Mouse (Mus musculus): Measurements from ENCODE around the gene Mctp2. TPM values are rescaled to one million over a fixed set of nuclear protein-coding genes. Genes with fewer than 3 reads are reported as not detected.

Gene Mctp2
- polyA plus RNA-seq, 1 experiment = 0.64 TPM

DNA sequence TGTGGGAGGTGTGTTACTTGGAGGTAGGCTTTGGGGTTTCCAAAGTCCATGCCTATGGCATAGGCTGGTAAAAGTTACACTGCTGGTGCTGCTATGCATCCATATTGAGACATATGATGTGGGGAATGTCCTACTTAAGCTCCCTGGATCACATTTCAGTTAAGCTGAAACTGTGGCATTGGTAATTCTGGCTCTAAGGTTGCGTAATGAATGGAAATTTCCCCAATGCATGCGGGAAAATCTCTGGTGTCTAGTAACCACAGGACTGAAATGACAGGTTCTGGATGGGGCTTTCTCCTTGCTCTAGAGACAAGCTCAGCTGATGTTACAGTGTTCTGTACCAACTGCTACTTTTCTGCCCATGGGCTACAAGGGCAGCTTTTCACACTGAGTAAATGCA is 240.1 kb downstream of the Mctp2 start:
- no peak overlapping the region for H3K27ac ChIP-seq (ENCODE audit: insufficient read depth, low read length)
- WGBS = 91% methylated on average over 2 of the region's 2 CpGs
- TF ChIP-seq POLR2A (IDR thresholded peaks at IDR 0.05; ENCODE audit: borderline replicate concordance, insufficient read depth, low read length) = no peak
- TF ChIP-seq CTCF (IDR thresholded peaks at IDR 0.05; ENCODE audit: borderline replicate concordance, insufficient read depth, low read depth, low read length) = no peak

DNA sequence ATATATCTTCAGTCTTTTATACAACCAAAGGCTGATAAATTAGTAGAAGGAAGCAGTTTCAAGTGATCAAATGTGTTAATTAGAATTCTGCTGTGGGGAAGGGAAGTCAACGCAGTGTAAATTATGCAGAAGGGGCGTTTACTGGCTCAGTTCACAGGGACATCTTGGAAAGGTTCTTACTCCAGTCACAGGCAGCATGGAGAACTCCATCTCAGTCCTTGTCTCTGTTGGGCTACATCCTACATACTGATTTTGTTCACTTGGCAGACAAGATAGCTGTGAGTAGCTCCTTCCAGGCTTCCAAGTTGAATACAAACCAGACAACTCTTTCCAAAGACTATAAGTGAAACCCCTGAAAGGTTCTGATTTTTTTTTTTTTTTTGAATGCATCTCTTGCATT is 254.6 kb downstream of the Mctp2 start:
- no peak for DNase-seq
- Histone ChIP-seq H3K4me3 (replicated peaks; ENCODE audit: insufficient read depth, low read depth, low read length) (no peak overlapping the region), H3K27me3 (ENCODE audit: control insufficient read depth, insufficient read depth, low read length) (no peaks in the 10 kb centered on the region), H3K4me1 (ENCODE audit: control insufficient read depth, insufficient read depth, low read length) (no peaks in the 10 kb centered on the region), H3K27ac (ENCODE audit: insufficient read depth, low read length) (no peak overlapping the region)
- 27% methylated on average over 2 of the region's 2 CpGs for WGBS
- no peak for TF ChIP-seq CTCF (IDR thresholded peaks at IDR 0.05; ENCODE audit: borderline replicate concordance, insufficient read depth, low read depth, low read length)
- TF ChIP-seq POLR2A (IDR thresholded peaks at IDR 0.05; ENCODE audit: borderline replicate concordance, insufficient read depth, low read length) = no peak

More for the DNA sequence above, 240.1 kb downstream of the Mctp2 start:
- DNase-seq = no peak
- no peaks in the 10 kb centered on the region for H3K27me3 ChIP-seq (ENCODE audit: control insufficient read depth, insufficient read depth, low read length)
- H3K4me1 ChIP-seq (ENCODE audit: control insufficient read depth, insufficient read depth, low read length) = no peaks in the 10 kb centered on the region
- H3K4me3 ChIP-seq (replicated peaks; ENCODE audit: insufficient read depth, low read depth, low read length) = no peak overlapping the region

DNA sequence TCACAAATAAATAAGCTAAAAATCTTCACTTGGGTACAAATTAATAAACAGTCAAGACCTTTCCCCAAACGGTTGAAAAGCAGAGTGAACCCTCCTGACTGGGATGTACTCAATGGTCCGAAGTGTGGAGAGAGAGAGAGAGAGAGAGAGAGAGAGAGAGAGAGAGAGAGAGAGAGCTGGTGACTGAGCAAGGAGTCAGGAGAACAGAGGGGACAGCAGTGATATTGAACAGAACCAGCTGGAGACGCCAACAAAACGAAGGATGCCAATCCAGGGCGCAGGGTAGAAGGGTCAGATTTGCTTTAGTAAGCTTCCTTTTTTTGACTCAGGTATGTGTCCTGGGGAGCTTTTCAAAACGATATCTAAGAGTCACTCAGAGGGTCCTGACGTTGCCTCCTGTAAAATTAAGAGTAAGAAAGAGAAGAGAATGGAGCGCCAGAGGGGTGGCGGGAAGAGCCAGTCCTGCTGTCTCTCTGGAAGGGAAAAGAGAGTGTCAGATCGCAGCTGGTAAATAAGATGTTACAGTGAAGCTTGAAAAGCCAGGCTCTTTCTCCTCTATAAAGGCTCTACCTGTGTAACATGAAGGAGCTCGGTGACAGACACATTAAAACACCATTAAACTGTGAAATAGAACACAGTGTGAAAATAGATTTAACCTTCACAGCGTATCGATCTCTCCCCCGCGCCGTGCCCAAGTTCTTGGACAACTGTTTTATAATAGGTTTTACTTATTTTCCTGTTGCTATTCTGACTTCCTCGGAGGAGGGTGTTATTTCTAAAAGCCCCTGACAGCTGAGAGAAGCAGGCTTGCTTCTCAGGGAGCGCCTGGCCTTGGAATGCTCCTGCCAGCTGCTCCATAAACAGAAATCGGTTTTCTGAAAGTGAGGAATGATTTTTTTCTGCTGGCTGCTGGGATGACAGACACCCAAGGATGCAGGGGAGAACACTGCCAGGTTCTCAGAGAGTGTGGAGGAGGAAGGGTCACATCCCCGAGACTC is 258.5 kb downstream of the Mctp2 start:
- Histone ChIP-seq H3K4me3 (replicated peaks; ENCODE audit: insufficient read depth, low read depth, low read length) (no peak overlapping the region), H3K27ac (ENCODE audit: insufficient read depth, low read length) (no peak overlapping the region), H3K4me1 (ENCODE audit: control insufficient read depth, insufficient read depth, low read length) (no peaks in the 10 kb centered on the region), H3K27me3 (ENCODE audit: control insufficient read depth, insufficient read depth, low read length) (no peaks in the 10 kb centered on the region)
- TF ChIP-seq POLR2A (IDR thresholded peaks at IDR 0.05; ENCODE audit: borderline replicate concordance, insufficient read depth, low read length) = no peak
- no peak for TF ChIP-seq CTCF (IDR thresholded peaks at IDR 0.05; ENCODE audit: borderline replicate concordance, insufficient read depth, low read depth, low read length)
- 49% methylated on average over 20 of the region's 20 CpGs for WGBS
- DNase-seq = no peak
